Mouse (Mus musculus): Measurements from ENCODE around the gene Gm20388.

The Gm20388 gene

GRCm38 (mm10) chr8:121977819-121978590, 2067.4 kb downstream of the Gm20388 start:
- DNase-seq (ENCODE audit: low spot score): peak; percentile 39

DNA sequence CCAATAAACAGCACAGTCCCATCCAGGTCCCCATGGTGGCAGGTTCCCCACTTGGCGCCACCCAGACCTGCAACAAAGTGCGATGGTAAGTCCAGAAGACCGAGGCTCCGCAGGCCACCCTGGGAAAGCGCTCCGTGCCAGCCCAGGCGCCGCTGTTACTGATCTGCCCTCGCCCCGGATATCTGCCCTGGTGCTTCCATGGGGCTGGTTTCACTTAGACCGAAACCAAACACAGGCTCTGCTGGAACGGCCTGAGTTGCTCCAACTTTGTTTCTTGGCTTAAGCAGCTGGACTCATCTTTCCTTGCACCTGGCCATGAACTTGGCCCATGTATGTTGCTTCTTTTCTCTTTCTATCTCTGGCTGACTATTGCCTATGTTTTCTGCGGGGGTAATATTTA, 2068.0 kb downstream of the Gm20388 start:
- DNase-seq (ENCODE audit: low spot score): no peak

- DNase-seq (ENCODE audit: low spot score): no peak
Measured at GRCm38 (mm10) chr8:121980792-121981519, 2070.3 kb downstream of the Gm20388 start.

- no peak for DNase-seq (ENCODE audit: low spot score)
Measured at GRCm38 (mm10) chr8:121981520-121981895, 2070.9 kb downstream of the Gm20388 start.

GRCm38 (mm10) chr8:121985673-121986072, 2075.0 kb downstream of the Gm20388 start:
- no peak for DNase-seq (ENCODE audit: low spot score)

DNA sequence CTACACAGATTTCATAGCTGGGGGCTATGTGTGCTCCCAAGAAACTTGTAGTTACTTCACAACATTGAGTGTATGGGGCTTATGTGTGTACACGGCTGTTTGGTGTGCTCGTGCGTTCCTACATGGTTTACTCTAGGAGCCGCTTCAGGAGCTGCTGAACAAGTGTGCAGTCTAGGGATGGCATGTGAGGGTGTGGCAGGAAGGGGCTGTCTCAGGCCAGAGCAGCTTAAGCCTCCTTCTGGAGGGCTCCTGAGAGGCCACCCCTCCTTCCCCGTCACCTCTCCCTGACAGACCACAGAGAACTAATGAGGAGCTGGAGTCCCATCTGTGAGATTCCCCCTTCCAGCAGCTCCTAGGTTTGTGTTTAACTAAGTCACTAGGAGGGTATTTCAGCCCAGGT, 2077.3 kb downstream of the Gm20388 start:
- DNase-seq (ENCODE audit: low spot score): no peak

DNA sequence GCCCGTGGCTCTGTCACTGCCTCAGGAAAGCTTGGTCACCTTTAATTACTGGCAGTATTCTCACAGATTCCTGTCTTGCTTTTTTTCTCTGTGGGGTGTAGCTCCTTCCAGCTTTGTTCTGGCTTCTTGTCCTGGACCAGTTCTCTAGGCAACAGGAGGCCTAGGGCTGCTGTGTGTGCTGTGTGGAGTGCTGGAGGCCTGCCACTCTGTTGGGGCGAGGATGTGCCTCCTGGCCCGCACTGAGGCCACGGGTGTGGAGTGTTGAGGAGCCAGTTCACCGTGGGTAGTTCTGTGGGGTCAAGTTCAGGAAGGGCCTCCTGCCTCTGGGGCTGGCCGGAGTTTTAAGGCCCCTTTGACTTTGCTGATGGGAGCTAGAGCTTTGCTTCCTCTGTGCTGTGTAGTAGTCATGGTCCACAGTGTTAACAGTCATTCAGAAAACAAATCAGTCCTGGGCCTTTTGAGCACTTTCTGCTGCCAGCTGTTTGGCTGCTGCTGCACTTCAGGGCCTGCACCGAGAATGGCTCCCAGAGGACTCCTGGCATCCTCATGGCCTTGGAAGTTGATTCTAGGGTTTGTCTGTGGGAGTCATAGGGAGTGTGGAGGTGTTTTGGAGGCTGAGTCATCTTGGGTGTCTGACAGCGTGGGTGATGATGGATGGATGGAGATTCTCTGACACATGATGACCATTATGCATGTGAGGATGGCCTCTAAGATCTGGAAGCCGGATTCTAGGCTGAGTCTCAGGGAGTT, 2080.0 kb downstream of the Gm20388 start:
- DNase-seq (ENCODE audit: low spot score): no peak

GRCm38 (mm10) chr8:121991611-121992010, 2081.0 kb downstream of the Gm20388 start:
- DNase-seq (ENCODE audit: low spot score): no peak

DNA sequence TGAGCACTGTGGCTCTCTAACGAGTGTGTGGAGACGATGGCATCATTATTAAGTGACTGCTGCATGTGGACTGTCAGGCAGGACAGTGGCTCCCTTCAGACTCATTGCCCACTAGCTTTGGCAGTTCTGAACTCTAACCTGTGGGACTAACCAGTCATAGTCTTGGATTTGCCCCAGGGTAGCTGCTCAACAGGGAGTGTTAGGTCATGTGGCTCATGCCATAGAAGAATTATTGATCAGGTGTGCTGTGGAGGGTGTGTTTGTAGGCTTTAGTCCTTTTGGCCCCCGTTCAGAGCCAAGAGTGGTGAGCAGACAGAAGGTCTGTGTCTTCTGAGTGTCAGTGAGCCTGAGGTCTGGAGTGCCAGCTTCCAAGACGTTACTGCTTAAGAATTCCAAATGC, 2082.3 kb downstream of the Gm20388 start:
- DNase-seq (ENCODE audit: low spot score): no peak

- no peak for DNase-seq (ENCODE audit: low spot score)
Measured at GRCm38 (mm10) chr8:121995112-121995511, 2084.5 kb downstream of the Gm20388 start.

- DNase-seq (ENCODE audit: low spot score): no peak
Measured at GRCm38 (mm10) chr8:121995895-121996294, 2085.3 kb downstream of the Gm20388 start.

- no peak for DNase-seq (ENCODE audit: low spot score)
Measured at GRCm38 (mm10) chr8:121998631-121999030, 2088.0 kb downstream of the Gm20388 start.

- DNase-seq (ENCODE audit: low spot score): no peak
Measured at GRCm38 (mm10) chr8:121999211-121999610, 2088.6 kb downstream of the Gm20388 start.

GRCm38 (mm10) chr8:122001339-122002115, 2090.9 kb downstream of the Gm20388 start:
- no peak for DNase-seq (ENCODE audit: low spot score)

GRCm38 (mm10) chr8:122003646-122004045, 2093.0 kb downstream of the Gm20388 start:
- DNase-seq (ENCODE audit: low spot score): no peak

GRCm38 (mm10) chr8:122004131-122004530, 2093.5 kb downstream of the Gm20388 start:
- DNase-seq (ENCODE audit: low spot score): no peak

DNA sequence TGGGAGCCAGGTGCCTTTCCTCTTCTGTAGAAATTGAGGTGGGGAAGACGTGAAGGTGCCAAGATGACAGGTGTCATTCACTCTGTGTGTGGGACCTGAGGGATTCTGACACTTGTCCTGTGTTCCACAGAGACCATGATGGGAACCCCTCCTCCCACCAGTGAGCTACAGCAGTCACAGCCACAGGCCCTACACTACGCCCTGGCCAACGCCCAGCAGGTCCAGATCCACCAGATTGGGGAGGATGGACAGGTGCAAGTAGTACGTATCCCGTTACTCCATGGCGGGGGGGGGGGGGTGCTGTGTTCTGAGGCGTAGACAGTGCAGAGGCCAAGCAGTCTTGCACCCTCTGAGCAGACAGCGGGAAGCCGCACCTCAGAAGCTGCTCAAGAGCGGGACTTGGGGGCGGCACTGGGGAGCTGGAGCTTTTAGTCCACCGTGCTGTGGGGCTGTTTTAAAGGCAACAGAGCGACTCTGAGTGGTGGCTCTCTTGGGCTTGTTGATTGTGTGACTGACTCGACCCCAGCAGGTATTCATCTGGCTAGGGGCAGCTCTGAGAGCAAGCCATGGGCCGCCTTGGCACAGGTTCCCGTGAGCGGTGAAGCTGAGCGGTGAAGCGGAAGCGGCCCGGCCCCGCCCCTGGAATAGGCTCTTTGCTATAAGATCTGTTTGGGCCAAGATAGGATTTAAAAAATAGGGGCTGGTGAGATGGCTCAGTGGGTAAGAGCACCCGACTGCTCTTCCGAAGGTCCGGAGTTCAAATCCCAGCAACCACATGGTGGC, 2095.0 kb downstream of the Gm20388 start:
- DNase-seq (ENCODE audit: low spot score): no peak

DNA sequence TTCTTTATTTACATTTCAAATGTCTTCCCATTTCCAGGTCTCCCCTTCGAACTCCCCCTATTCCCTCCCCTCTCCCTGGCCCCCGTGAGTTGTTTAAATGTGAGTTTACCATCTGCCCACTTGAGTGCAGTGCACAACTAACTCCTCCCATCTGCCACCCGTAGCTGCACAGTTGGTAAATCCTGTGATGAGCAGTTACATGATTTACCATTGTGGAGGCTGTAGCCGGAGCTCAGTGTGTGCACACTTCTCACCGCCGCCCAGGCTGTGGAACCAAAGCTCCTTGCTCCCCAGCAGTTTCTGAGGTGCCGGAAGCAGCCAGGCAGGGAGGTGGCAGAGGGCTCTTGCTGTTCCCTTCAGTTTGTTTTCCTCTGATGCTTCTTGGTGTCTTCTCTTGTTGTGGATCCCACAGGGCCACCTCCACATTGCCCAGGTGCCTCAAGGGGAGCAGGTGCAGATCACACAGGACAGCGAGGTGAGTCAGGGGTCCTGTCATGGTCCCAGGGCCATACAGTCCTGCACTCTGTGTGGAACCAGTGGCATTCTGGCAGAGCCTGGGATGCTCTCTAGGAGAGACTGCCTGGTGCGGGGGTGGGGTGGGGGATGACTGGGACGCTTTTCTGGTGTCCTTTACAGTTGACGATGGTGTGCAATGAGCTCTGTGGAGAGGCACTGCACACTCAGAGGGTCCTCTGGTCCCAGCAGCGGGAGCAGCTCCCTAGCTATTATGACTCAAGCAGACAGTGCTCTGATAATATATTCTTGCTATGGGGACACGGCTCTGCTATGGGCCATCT, 2096.2 kb downstream of the Gm20388 start:
- no peak for DNase-seq (ENCODE audit: low spot score)

- no peak for DNase-seq (ENCODE audit: low spot score)
Measured at GRCm38 (mm10) chr8:122008395-122008794, 2097.8 kb downstream of the Gm20388 start.

GRCm38 (mm10) chr8:122010638-122011037, 2100.0 kb downstream of the Gm20388 start:
- DNase-seq (ENCODE audit: low spot score): no peak

Measured in ovary, postnatal 14 days (tissue).